Mouse (Mus musculus) erythroblast, adult 5-6 weeks (primary cell): ENCODE measurements around the gene Kank1. TPM values are rescaled to one million over a fixed set of nuclear protein-coding genes. Genes with fewer than 3 reads are reported as not detected.

Experiments
- ATAC-seq: replicated peaks from 2 replicates; pipeline ENCODE4 v1.8.0; 2016; ENCODE audit warnings: moderate number of reproducible peaks, mild to moderate bottlenecking, moderate TSS enrichment, inconsistent platforms; ENCODE audit not compliant: poor library complexity, low FRiP score, severe bottlenecking
- total RNA-seq, 2 experiments: library from RNA; stranded (forward) in 1 of 2; stranded (reverse) in 1 of 2; fragments of 150-400 nt in 1 of 2; fragments of 200-764, 138-1000 nt in 1 of 2; gene quantifications; 2 replicates each; pipeline versions ENCODE4 v1.2.3 to v1.2.4; 2015 to 2017; ENCODE audit warnings: low replicate concordance in 2 of 2

Gene Kank1
- total RNA-seq, 2 experiments from 2014 or later = 3.1 TPM; not detected in 1

- no peak for ATAC-seq
These were observed 114.6 kb downstream of the Kank1 start for GRCm38 (mm10) chr19:25351257-25351955.

GRCm38 (mm10) chr19:25357094-25357493 lies 120.3 kb downstream of the Kank1 start:
- ATAC-seq = no peak

- no peak for ATAC-seq
These were observed 121.8 kb downstream of the Kank1 start for GRCm38 (mm10) chr19:25358486-25359120.

- ATAC-seq = no peak
These were observed 123.8 kb downstream of the Kank1 start for GRCm38 (mm10) chr19:25360571-25361029.

GRCm38 (mm10) chr19:25361956-25362355 lies 125.2 kb downstream of the Kank1 start:
- no peak for ATAC-seq

- ATAC-seq = no peak
These were observed 128.9 kb downstream of the Kank1 start for GRCm38 (mm10) chr19:25365698-25366097.

GRCm38 (mm10) chr19:25366620-25367019 lies 129.8 kb downstream of the Kank1 start:
- ATAC-seq = no peak

- ATAC-seq = no peak
These were observed 133.7 kb downstream of the Kank1 start for GRCm38 (mm10) chr19:25370428-25370827.

- ATAC-seq = no peak
These were observed 136.0 kb downstream of the Kank1 start for GRCm38 (mm10) chr19:25372794-25373193.

GRCm38 (mm10) chr19:25373594-25373993 lies 136.8 kb downstream of the Kank1 start:
- ATAC-seq = no peak

- ATAC-seq = no peak
These were observed 137.4 kb downstream of the Kank1 start for GRCm38 (mm10) chr19:25374191-25374590.

- no peak for ATAC-seq
These were observed 138.2 kb downstream of the Kank1 start for GRCm38 (mm10) chr19:25374926-25375325.

- no peak for ATAC-seq
These were observed 140.1 kb downstream of the Kank1 start for GRCm38 (mm10) chr19:25376871-25377270.

- ATAC-seq = no peak
These were observed 143.9 kb downstream of the Kank1 start for GRCm38 (mm10) chr19:25380675-25381074.

- no peak for ATAC-seq
These were observed 145.2 kb downstream of the Kank1 start for GRCm38 (mm10) chr19:25381972-25382371.

- ATAC-seq = no peak
These were observed 145.7 kb downstream of the Kank1 start for GRCm38 (mm10) chr19:25382494-25382893.

- no peak for ATAC-seq
These were observed 146.8 kb downstream of the Kank1 start for GRCm38 (mm10) chr19:25383386-25384146.

- ATAC-seq = no peak
These were observed 149.2 kb downstream of the Kank1 start for GRCm38 (mm10) chr19:25385981-25386380.

- ATAC-seq = no peak
These were observed 150.1 kb downstream of the Kank1 start for GRCm38 (mm10) chr19:25386679-25387470.

- ATAC-seq = no peak
These were observed 151.1 kb downstream of the Kank1 start for GRCm38 (mm10) chr19:25387902-25388301.
